Mouse (Mus musculus) embryonic facial prominence, embryonic 14.5 days (tissue): ENCODE data around the gene Tulp3. TPM values are rescaled to one million over a fixed set of nuclear protein-coding genes. Genes with fewer than 3 reads are reported as not detected.

ENCODE experiments used
- polyA plus RNA-seq: library from polyadenylated mRNA; unstranded; fragments of >200 nt; fragmentation: Nextera tagmentation; extraction: Ambion mirVana; gene quantifications from 2 replicates; pipeline ENCODE4 v1.2.1, GENCODE M21; 2014

Tulp3 gene
- polyA plus RNA-seq, 1 experiment from 2014 or later = 21.9 TPM

Other genes with a start within 250 kb of the Tulp3 start
- 130 and 151 TPM in 2 replicates for gene Tspan9, start 212.3 kb downstream of the Tulp3 start, polyA plus RNA-seq
- gene Tead4, start 55.0 kb downstream of the Tulp3 start, polyA plus RNA-seq = 6.3 and 8.9 TPM in 2 replicates
- 87.0 and 109 TPM in 2 replicates for gene Rhno1, start 7.1 kb upstream of the Tulp3 start, polyA plus RNA-seq
- gene Foxm1, start 7.1 kb upstream of the Tulp3 start, polyA plus RNA-seq = 26.3 and 29.3 TPM in 2 replicates
- 1.1 and 1.7 TPM in 2 replicates for gene Tex52, start 19.6 kb upstream of the Tulp3 start, polyA plus RNA-seq
- not detected in 2 replicates for gene Gm44596, start 19.7 kb upstream of the Tulp3 start, polyA plus RNA-seq
- gene Nrip2, start 43.4 kb upstream of the Tulp3 start, polyA plus RNA-seq = 6.9 and 7.2 TPM in 2 replicates
- 22.5 and 27.6 TPM in 2 replicates for gene Itfg2, start 69.1 kb upstream of the Tulp3 start, polyA plus RNA-seq
- gene Fkbp4, start 82.8 kb upstream of the Tulp3 start, polyA plus RNA-seq = 295 and 300 TPM in 2 replicates
- gene Pzp, start 170.9 kb upstream of the Tulp3 start, polyA plus RNA-seq = 0.46 TPM in 1 of 2 replicates, not detected in the other
- gene A2ml1, start 225.8 kb upstream of the Tulp3 start, polyA plus RNA-seq = 3.7 and 4.8 TPM in 2 replicates